Mouse (Mus musculus): ENCODE measurements around the gene Ubox5.
A peak's percentile ranks its signal among the peaks of the same experiment; 100 is the strongest.
"Not testable (repeated sequence)": the region's sequence is repeated elsewhere in the genome, so short reads cannot be mapped to it uniquely, and the experiment has no call there.

The Ubox5 gene

DNA sequence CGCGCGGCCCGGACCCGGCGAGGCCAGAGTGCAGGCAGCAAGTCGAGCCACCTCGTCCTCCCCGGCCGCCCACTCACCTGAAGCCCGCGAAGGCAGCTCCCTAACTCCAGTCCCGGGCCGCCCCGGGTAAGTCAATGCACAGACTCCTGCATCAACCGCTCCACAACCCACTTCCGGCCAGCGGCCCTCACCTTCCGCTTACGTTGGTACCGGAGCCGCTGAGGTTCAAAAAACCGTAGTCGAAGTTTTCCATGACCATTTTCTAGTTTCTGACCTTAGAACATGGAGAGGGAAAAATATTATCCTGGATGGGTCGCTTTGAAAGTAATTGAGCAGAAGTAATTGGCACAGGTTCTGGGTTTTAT lies at the start of gene Ubox5, which contains the start of gene Fastkd5:
Ubox5 (minus strand) TSS at position 200 of the 365 bp plus-strand sequence.
Fastkd5 (minus strand) TSS at position 189 of the 365 bp plus-strand sequence.
- DNase-seq (ENCODE audit: inconsistent ontology term), result peak; percentile 83

DNA sequence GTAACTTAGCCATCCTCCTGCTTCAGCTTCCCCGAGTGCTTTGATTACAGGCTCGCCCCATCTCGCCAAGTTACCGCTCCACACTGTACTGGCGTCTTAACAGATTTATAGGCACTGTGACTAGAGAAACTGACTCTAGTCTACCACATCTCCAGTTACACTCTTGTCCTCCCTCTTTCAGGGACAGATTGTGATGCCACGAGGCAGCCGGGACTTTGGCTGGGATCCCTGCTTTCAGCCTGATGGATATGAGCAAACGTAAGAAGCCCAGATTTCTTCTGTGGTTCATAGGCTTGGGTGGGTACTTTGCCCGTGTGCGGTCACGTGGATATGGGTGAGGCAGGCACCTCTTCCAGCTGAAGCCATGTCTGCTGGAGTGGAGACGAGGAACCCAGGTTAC lies 49.3 kb upstream of the Ubox5 start:
- DNase-seq (ENCODE audit: inconsistent ontology term), result no peak

DNA sequence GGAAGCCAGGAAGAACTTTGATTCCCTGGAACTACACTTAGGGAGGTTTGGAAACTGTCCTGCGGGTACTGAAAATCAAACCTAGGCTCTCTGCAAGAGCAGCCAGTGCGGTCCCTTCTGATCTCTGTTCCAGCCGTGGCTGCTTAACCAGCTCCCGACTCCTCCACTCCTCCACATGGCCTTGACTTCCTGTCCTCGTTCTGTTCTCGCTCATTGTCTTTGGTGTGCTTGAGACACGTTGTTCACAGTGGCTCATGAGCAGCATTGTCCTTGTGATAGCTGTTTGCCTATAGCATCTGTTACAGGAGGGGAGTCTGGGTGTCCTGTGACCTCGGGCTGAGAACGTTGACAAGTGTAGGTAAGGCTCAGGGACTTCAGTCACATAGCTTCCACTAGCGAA lies 47.4 kb upstream of the Ubox5 start:
- no peak for DNase-seq (ENCODE audit: inconsistent ontology term)

DNA sequence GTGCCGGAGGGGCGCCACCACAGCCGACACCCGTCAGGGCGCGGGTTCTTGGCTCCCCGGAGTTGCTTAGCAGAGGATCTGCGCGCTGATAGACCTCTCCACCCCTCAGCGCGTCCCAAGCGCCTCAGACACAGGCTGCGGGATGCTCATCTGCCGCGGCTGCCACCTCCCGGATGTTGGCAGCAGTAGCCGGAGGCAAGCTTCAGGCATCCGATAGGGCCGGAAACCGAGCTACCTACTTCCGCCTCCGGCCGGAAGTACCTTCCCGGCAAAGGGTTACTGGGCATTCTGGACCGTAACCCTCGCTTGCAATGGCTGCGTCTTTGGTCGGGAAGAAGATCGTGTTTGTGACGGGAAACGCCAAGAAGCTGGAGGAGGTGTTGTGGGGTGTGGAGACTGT lies 37.7 kb upstream of the Ubox5 start, which contains the start of gene Itpa:
Itpa (plus strand) TSS at position 52 of the 400 bp plus-strand sequence.
- peak; percentile 89 for DNase-seq (ENCODE audit: inconsistent ontology term)

DNA sequence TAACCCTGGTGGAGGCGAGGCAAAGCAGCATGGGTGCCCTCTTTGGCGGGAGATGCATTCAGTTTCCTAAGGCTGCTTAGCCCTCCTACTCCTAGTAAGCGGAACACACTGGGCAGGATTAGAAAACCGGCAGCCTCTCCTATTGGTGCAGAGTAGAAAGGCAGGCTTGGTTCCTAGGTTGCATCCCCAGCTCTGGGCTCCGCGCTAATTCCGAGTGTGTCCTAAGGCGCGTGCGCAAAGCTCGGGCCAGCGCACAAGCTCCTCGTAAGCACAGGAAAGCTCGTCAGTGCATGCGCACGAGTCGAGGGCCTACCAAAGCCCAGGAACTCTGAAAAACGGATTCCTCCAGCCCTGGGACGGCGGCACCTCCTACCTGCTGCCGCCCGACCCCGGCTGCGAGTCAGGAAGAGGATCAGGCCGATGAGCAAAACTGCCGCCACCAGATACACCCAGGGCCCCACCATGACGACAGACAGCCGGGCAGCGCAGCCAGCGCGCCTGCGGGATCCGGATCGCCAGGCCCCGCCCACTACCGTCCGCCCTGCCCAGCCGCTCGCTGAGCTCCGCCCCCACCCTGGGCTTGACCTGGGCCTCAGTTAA lies 34.4 kb upstream of the Ubox5 start, which contains the start of gene Ddrgk1:
Ddrgk1 (minus strand) TSS at position 558 of the 600 bp plus-strand sequence.
- DNase-seq (ENCODE audit: inconsistent ontology term), result peak; percentile 96

DNA sequence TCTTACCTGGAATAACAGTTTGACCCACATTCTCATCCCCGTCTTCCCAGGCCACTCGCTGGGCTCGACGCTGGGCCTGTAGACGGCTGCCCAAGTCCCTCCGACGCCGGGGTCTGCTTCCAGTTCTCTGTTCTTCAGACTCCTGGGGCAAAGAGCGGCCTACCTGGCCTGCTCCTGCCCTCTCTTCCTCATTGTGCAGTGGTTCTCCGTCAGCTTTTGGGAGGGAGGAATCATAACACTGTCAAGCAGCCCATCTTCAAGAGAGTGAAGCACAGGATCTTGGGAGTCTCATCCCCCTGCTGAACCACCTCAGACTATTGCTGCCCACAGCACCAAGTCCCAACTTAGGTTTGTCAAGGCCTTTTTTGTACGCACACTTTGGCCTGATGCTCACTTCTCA lies 33.5 kb upstream of the Ubox5 start:
- DNase-seq (ENCODE audit: inconsistent ontology term), result no peak

DNA sequence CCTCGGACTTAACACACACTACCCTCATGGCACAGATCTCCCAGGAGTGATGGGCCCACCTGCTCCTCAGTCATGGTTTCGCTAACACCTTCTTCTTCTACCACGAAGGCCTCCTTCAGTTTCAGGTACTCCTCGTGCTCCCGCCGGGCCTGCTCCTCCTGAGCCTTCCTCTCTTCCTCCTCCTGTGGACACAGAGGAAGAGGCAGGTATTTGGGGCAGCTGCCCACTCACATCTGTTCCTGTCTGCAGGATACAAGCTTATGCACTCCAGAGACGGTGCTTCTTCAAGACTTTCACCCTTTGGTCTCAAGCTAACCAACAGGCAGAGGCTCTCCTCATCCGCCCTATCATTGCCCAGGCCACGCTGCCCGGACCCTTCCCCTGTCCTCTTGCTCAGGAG lies 28.7 kb upstream of the Ubox5 start:
- DNase-seq (ENCODE audit: inconsistent ontology term), result no peak

DNA sequence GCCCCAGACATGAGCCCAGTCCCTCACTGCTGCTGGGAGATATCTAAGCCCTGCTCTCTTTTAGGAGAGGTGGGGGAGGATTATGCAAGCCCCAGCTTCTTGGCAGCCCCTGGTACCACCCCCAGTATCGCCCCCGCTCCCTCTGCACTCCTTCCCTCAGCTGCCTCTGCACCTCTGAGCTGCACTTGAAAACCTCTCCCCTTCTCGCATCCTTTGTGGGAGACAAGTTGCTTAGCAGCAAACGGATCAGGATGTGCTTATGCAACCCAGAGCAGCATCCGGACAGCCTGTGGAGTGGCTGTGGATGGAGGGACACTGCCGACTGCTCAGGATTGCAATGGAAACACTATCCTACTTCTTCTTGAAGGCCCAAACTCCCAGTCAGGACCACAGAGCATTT lies 27.7 kb upstream of the Ubox5 start:
- DNase-seq (ENCODE audit: inconsistent ontology term), result no peak

DNA sequence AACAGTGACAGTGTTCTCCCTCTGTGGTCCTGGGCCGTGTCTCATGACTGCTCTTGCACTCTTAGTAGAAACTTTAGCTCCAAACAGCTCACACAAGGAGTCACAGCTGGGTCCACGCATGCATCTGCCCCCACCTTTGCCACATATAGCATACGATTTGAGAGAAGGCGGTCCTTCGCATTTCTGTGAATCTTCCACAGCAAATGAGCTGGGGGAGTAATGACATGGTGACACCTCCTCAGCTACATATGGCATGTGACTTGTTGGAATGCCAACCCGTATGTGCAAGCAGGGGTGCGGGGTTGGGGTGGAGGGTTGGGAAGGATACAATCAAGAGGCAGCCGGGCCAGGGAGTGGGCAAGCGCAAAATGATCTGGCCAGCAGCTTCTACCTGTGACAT lies 26.7 kb upstream of the Ubox5 start:
- DNase-seq (ENCODE audit: inconsistent ontology term), result no peak

DNA sequence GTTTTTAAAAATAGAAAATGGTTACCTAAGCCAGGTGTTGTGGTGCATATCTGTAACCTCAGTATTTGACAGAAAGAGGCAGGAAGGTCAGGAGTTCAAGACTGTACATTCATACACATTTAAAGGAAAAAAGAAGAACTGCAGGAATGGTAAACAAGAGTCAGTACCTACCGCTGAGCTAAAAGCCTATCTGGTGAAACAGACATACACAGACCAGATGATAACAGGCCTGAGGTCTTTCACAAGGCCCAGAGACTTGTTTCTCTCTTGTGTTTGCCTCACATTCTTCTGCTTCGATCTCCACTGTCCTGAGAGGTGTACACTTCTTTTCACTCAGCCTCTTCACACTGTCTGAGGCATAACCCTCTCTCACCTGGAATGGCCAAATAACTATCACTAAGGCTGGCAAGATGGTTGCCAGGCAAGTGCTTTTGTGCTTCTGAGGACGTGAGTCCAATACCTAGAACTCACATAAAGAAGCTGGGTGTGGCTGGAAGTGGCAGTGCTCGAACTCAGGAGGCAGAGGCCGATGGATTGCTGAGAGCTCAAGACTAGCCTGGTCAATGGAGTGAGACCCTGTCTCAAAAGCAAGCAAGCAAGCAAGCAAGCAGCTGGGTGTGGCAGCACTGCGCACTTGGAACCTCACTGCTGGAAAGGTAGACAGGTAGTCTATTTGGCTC lies 26.0 kb upstream of the Ubox5 start:
- no peak for DNase-seq (ENCODE audit: inconsistent ontology term)

DNA sequence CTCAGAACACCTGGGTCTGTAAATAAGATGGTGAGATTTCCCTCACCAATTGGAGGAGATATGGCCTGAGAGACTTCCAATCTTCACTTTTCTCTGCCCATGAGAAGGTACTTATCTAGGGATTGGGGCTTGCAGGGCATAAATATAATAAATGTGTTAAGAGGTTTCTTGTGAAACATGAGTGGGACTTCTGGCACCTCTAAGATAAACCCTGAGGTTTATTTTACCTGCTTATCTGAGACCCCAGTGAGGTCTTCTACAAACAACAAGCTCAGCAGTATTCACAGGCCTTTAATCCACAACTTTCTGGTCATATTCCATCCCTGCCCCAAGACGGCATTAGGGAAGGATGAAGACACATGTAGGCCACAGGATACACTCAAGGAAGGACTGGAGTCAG lies 23.9 kb upstream of the Ubox5 start:
- DNase-seq (ENCODE audit: inconsistent ontology term), result no peak

DNA sequence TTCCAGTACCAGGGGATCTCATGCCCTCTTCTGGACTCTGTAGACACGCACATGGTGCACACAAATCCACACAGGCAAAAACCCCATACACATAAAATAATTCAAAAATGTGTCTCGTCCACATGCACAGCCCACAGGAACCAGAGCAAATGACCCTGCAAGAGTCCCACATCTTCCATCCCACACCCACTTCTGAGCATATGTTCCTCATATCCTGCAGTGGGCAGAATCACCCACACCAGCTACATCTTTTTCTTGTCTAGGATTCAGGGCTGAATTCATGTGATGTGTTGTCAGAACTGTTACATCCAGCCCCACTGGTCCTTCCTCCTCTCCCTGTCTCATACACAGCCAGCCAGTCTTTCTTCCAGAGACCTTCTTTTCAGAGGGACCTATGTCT lies 23.5 kb upstream of the Ubox5 start:
- DNase-seq (ENCODE audit: inconsistent ontology term), result no peak

DNA sequence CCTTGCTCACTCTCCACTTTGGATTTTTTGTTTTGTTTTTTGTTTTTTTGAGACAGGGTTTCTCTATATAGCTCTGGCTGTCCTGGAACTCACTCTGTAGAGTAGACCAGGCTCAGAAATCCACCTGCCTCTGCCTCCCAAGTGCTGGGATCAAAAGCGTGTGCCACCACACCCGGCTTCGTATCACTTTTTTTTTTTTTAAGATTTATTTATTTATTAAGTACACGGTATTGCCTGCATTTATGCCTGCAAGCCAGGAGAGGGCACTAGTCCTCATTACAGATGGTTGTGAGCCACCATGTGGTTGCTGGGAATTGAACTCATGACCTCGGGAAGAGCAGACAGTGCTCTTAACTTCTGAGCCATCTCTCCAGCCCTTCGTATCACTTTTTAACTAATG lies 19.2 kb upstream of the Ubox5 start:
- DNase-seq (ENCODE audit: inconsistent ontology term), result not testable (repeated sequence)

DNA sequence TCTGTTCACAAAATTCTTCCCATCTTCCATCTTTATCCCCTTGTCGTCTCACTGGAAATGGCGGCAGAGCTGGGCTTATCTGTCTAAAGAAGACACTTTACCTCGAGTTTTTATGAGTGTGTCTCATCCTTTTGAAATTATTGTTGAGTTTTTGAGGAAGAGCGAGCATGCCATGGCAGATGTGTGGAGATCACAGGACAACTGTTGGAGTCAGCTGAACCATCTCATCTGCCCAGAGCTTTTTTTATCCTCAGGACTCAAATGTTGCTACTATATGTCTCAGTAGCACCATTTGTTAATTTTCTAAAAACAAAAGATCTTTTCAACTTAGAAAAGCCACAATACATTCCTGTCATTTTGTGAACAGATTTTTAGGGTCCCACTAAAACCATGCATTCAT lies 15.4 kb upstream of the Ubox5 start:
- no peak for DNase-seq (ENCODE audit: inconsistent ontology term)

DNA sequence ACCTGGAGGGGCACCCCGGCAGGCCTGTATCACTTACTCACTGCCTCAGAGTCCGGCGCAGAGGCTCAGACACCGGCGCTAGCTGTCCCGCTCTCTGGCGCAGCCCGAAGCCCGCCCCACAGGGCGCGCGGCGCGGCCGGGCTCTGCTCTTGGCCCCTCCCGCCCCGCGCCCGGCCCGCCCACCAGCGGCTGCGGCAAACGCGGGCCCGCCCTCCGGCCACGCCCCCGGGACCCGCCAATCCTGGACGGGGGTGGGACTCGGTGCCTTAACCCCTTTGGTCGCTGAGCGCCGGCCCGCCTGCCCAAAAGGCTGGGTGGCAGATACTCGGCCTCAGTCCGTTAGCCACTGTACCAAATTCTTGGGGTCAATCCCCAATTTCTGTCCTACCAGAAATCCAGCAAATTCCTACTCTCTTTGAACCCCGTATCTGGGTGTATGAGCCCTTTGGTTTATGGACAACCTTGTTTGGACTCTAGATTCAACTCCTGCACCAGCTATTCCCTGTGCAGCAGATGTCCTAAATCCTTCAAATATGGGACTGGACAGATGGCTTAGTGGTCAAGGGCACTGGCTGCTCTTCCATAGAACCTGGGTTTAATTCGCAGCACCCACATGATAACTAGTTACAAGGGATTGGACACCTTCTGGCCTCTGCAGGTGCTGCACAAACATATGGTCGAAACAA lies 13.0 kb upstream of the Ubox5 start, which contains the start of gene Lzts3:
Lzts3 (minus strand) TSS at position 120 of the 686 bp plus-strand sequence.
- peak; percentile 97 for DNase-seq (ENCODE audit: inconsistent ontology term)

DNA sequence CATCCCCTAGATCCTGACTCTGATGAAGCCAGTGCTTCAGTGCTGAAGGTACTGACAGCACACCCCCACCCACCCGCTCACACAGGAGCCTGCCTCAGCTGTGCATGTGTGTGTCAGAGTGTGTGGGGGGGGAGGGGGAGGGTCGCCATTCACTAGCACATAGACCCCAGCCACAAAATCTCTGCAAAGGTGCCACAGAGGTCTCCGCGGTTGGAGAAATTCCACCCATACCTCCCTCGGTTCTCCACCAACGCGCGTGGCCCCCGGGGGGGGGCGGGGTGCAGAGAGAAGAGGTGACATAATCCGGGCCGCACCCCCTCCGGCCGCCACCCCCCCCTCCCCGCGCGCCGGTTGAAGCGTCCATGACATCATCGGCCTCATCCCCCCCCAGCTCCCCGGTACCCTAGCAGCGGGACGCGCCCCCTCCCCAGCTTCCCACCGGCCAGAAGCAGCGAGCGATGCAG lies 12.4 kb upstream of the Ubox5 start:
- DNase-seq (ENCODE audit: inconsistent ontology term), result peak; percentile 70

DNA sequence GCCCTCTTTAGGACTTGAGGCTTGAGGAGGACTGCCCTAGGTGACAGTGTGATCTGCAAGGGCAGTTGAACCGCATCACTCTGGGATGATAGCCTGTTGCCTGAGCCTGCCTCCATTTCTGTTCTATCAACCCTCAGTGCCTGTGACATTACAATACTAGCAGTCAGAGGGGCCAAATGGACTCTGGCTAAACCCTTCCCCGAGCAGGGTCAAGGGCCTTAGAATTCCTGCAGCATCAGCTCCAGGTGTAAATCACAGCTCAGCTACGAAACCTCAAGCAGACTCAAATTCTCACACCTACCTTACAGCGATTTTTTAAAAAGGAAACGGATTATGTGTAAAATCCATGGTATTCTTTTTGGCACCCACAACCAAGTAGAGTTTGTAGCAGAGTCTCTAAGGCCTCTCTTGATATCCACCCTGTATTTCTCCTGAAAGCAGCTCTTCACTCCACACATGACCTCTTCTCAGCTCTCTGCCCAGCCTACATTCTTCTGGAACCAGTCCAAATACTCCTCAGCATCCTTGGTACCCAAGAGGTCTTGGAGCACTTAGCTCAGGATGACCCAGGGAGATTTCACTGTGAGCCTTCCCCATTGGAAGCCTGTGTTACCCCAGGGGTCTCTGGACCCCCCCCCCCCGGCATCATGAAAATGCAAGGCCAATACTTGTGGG lies 11.7 kb upstream of the Ubox5 start:
- no peak for DNase-seq (ENCODE audit: inconsistent ontology term)

DNA sequence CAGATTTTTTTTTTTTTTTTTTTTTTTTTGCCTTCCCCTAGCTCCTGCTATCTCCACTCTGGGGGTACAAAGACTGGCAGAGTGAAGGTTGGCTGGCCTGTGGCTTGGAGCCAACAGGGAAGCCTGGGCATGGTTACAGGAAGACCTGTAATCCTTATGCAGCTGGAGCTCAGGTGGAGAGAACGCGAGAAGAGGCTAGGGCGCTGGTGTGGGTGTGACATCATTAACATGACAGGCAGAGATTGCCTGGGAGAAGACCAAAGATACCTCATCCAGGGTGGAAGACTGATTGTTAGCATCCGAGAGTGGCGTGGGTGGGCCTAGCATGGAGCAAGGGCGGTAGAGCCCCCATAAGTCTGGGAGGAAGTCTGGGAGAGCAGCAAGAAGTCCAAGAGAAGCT lies 9.4 kb upstream of the Ubox5 start:
- DNase-seq (ENCODE audit: inconsistent ontology term), result no peak

DNA sequence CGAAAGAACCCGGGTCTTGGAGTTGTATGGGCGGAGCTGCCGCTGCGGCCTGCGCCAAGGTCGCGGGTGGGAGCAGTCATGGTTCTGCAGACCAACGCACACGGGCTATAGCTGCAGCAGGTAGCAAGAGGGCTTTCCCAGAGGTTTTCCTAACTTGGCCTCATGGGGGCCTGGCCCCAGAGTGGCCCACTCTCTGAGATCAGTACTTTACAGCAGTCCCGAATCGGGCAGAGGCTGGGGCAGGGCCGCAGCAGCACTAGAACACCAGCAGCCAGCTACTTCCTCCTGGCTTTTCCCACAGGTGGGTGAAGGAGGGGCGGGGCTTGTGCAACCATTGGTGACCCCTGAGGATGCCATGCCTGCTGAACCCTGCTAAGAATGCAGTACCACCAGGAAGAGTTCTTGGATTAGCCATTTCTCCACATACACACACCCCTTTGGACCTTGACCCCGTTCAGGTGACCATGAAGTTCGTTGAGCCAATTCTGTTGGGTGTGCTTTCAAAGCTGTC lies 8.3 kb upstream of the Ubox5 start:
- no peak for DNase-seq (ENCODE audit: inconsistent ontology term)

DNA sequence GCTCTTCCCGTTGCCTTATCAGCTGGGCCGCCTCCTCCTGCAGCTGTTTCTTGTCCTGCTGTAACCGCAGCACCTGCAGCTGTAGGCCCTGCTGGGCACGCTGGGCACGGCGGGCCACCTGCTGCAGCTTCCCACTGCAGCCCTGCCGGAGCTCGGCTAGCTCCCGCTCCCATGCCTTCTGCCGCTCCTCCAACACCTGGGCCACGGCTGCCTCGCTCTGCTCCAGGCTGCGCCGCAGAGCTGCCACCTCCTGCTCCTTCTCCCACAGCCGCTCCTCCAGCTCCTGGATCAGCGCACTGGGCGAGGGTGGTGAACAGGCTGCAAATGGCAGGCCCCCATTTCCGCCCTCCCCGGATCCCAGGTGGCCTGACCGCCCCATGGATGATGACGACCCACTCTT lies 6.0 kb upstream of the Ubox5 start:
- no peak for DNase-seq (ENCODE audit: inconsistent ontology term)

DNA sequence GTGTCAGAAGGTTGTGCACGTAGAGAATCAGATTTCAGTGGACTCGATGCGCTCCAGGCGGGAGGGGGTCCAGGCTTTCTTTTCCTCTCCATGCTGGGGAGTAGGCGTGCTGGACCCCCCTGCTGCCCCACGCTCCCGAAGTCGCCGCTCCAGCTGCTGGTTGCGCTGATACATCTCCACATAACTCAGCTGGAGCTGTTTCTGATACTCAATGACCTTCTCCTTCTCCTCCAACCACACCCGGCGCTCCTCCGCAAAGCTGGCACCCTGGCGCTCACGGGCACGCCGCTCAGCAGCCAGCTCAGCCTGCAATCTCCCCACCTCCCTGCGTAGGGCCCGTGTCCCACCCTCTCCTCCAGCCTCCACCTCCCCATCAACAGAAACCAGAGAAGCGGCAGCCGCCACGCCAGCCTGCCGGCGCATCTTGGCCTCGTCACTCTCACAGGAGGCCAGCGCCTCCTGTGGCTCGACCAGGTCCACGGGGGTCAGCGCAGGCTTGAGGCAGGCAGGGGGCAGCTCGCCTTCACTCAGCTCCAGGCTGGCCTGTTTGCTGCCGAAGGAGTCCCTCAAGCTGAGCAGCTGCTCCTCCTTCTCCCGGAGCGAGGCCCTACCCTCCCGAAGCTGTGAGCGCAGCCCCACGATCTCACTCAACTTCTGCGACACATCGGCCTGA lies 5.0 kb upstream of the Ubox5 start:
- DNase-seq (ENCODE audit: inconsistent ontology term), result peak; percentile 53
